Mouse (Mus musculus): Measurements from ENCODE around the gene Shroom3. TPM values are rescaled to one million over a fixed set of nuclear protein-coding genes. Genes with fewer than 3 reads are reported as not detected.

The Shroom3 gene
- polyA plus RNA-seq, 1 experiment from 2014 or later, result 12.9 TPM

- Histone ChIP-seq H3K4me3 (ENCODE audit: low read depth, low read length) (no peak overlapping the region), H3K4me2 (ENCODE audit: low read length) (no peak overlapping the region), H3K9me3 (ENCODE audit: control insufficient read depth, low read length) (no peaks in the 10 kb centered on the region; the same call in 1 of the 2 replicates), H3K9ac (ENCODE audit: low read length) (no peak overlapping the region), H3K4me1 (replicated peaks; ENCODE audit: control insufficient read depth, insufficient read depth, low read length) (peaks cover 4% of the 10 kb centered on the region; the same call in 1 of the 2 replicates), H3K27me3 (replicated peaks; ENCODE audit: control insufficient read depth, insufficient read depth, low read length) (no peaks in the 10 kb centered on the region), H3K36me3 (ENCODE audit: control insufficient read depth, insufficient read depth, low read length) (no peaks in the 10 kb centered on the region), H3K27ac (ENCODE audit: low read depth) (no peak overlapping the region)
- no peak for DNase-seq (ENCODE audit: low spot score)
- no peak for ATAC-seq (replicated peaks; ENCODE audit: low FRiP score, low TSS enrichment, low read depth)
- 84% methylated on average over 7 of the region's 7 CpGs for WGBS
Observed at GRCm38 (mm10) chr5:92755241-92755775, 72.1 kb downstream of the Shroom3 start.

DNA sequence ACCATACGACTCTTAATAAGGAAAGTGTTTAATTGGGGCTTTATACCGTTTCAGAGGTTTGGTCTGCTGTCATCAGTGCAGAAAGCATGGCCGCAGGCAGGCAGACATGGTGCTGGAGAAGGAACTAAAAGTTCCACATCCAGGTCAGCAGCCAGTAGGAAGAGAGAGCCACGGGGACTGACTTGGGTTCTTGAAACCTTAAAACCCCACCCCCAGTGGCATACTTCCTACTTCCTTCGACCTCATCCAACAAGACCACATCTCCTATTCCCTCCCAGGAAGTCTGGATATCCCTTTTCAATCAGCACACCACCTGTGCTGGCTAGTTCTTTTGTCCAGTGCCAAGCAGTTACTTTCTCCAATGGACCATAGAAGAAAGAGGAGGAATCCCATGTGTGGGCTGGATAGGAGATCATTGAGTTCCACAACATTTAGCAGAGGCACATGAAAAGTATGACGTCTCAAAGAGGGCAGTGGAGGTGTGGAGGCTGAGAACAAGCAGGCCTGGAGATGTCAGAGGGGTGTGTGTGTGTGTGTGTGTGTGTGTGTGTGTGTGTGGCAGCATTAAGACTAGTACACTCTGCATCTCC, 76.0 kb downstream of the Shroom3 start:
- 77% methylated on average over 6 of the region's 6 CpGs for WGBS
- H3K27ac ChIP-seq (ENCODE audit: low read depth), result no peak overlapping the region
- no peaks in the 10 kb centered on the region for H3K36me3 ChIP-seq (ENCODE audit: control insufficient read depth, insufficient read depth, low read length)
- DNase-seq (ENCODE audit: low spot score) (no peak), ATAC-seq (replicated peaks; ENCODE audit: low FRiP score, low TSS enrichment, low read depth) (no peak)
- no peaks in the 10 kb centered on the region for H3K27me3 ChIP-seq (replicated peaks; ENCODE audit: control insufficient read depth, insufficient read depth, low read length)
- H3K4me3 ChIP-seq (ENCODE audit: low read depth, low read length), result no peak overlapping the region
- peaks cover 15% of the 10 kb centered on the region for H3K4me1 ChIP-seq (replicated peaks; ENCODE audit: control insufficient read depth, insufficient read depth, low read length)
- no peak overlapping the region for H3K4me2 ChIP-seq (ENCODE audit: low read length)
- no peak overlapping the region for H3K9ac ChIP-seq (ENCODE audit: low read length)
- H3K9me3 ChIP-seq (ENCODE audit: control insufficient read depth, low read length), result no peaks in the 10 kb centered on the region

GRCm38 (mm10) chr5:92760542-92760941, 77.3 kb downstream of the Shroom3 start:
- peaks cover 15% of the 10 kb centered on the region for H3K4me1 ChIP-seq (replicated peaks; ENCODE audit: control insufficient read depth, insufficient read depth, low read length)
- no peak for DNase-seq (ENCODE audit: low spot score)
- H3K9me3 ChIP-seq (ENCODE audit: control insufficient read depth, low read length), result no peaks in the 10 kb centered on the region
- no peaks in the 10 kb centered on the region for H3K27me3 ChIP-seq (replicated peaks; ENCODE audit: control insufficient read depth, insufficient read depth, low read length)
- H3K27ac ChIP-seq (ENCODE audit: low read depth), result no peak overlapping the region
- H3K4me3 ChIP-seq (ENCODE audit: low read depth, low read length), result no peak overlapping the region
- ATAC-seq (replicated peaks; ENCODE audit: low FRiP score, low TSS enrichment, low read depth), result no peak
- 84% methylated on average over 7 of the region's 7 CpGs for WGBS
- no peak overlapping the region for H3K4me2 ChIP-seq (ENCODE audit: low read length)
- no peak overlapping the region for H3K9ac ChIP-seq (ENCODE audit: low read length)
- no peaks in the 10 kb centered on the region for H3K36me3 ChIP-seq (ENCODE audit: control insufficient read depth, insufficient read depth, low read length)

DNA sequence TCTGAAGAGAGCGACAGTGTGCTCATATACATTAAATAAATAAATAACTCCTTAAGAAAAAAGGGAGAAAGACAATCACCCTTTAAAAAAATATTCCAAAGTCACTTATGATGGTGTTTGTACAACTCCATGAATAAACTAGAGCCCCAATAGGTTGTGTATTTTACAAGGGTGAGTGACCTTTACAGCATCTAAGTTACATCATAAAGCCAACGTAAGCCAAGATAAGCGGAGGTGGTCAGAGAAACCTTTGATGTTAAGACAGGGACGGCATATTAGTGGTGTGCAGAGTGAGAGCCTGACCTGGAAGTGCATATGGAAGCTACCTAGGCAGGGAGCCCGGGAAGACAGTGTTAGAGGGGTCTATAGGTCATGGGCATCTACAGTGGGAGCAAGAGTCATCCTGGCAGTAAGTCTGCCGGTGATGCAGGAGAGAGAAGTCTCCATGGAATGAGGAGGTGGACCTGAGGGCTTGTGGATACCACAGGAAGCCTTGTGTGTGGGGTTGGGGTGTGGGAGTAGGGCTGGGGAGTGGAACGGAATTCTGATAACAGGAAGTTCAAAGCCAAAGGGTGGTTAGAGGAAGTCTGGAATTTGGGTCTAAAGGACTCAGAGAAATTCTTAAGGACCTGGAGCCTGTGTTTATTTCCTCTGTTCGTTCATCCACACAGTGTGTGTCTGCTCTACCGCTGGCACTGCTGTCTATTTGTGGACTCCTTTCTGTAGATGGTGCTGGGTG, 78.5 kb downstream of the Shroom3 start:
- 63% methylated on average over 9 of the region's 9 CpGs for WGBS
- ATAC-seq (replicated peaks; ENCODE audit: low FRiP score, low TSS enrichment, low read depth), result no peak
- H3K27ac ChIP-seq (ENCODE audit: low read depth), result no peak overlapping the region

DNA sequence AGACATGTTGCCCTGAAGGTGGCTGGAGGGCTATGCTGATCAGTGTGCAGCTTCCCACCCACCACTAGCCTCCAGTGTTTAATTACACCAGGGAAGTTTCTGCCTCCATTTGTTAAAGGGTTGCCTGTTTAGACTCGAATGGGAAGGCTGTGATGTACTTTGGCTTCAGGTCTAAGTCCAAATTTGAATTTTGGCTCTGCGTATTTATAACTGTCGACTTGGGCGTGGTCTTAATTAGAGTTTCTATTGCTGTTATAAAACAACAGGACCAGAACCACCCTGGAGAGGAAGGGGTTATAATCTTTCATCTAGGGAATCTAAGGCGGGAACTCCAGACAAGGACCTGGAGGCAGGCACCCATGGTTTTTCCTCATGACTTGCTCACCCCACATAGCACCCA, 79.2 kb downstream of the Shroom3 start:
- no peaks in the 10 kb centered on the region for H3K9me3 ChIP-seq (ENCODE audit: control insufficient read depth, low read length)
- no peaks in the 10 kb centered on the region for H3K36me3 ChIP-seq (ENCODE audit: control insufficient read depth, insufficient read depth, low read length)
- peaks cover 17% of the 10 kb centered on the region for H3K4me1 ChIP-seq (replicated peaks; ENCODE audit: control insufficient read depth, insufficient read depth, low read length)
- ATAC-seq (replicated peaks; ENCODE audit: low FRiP score, low TSS enrichment, low read depth) (no peak), DNase-seq (ENCODE audit: low spot score) (no peak)
- no peak overlapping the region for H3K4me3 ChIP-seq (ENCODE audit: low read depth, low read length)
- H3K27ac ChIP-seq (ENCODE audit: low read depth), result peak overlapping the region; percentile 47; the same call in 1 of the 2 replicates
- WGBS, result 77% methylated on average over 5 of the region's 5 CpGs
- no peak overlapping the region for H3K9ac ChIP-seq (ENCODE audit: low read length)
- H3K27me3 ChIP-seq (replicated peaks; ENCODE audit: control insufficient read depth, insufficient read depth, low read length), result no peaks in the 10 kb centered on the region
- no peak overlapping the region for H3K4me2 ChIP-seq (ENCODE audit: low read length)

More for the DNA sequence above, 78.5 kb downstream of the Shroom3 start:
- no peaks in the 10 kb centered on the region for H3K9me3 ChIP-seq (ENCODE audit: control insufficient read depth, low read length)
- H3K36me3 ChIP-seq (ENCODE audit: control insufficient read depth, insufficient read depth, low read length), result no peaks in the 10 kb centered on the region
- H3K4me2 ChIP-seq (ENCODE audit: low read length), result no peak overlapping the region
- DNase-seq (ENCODE audit: low spot score), result no peak
- H3K27me3 ChIP-seq (replicated peaks; ENCODE audit: control insufficient read depth, insufficient read depth, low read length), result no peaks in the 10 kb centered on the region
- no peak overlapping the region for H3K9ac ChIP-seq (ENCODE audit: low read length)
- no peak overlapping the region for H3K4me3 ChIP-seq (ENCODE audit: low read depth, low read length)
- H3K4me1 ChIP-seq (replicated peaks; ENCODE audit: control insufficient read depth, insufficient read depth, low read length), result peaks cover 15% of the 10 kb centered on the region

- H3K9ac ChIP-seq (ENCODE audit: low read length), result no peak overlapping the region
- no peak overlapping the region for H3K4me3 ChIP-seq (ENCODE audit: low read depth, low read length)
- H3K4me1 ChIP-seq (replicated peaks; ENCODE audit: control insufficient read depth, insufficient read depth, low read length), result peaks cover 22% of the 10 kb centered on the region
- DNase-seq (ENCODE audit: low spot score), result no peak
- H3K4me2 ChIP-seq (ENCODE audit: low read length), result no peak overlapping the region
- peak; percentile 86 for ATAC-seq (replicated peaks; ENCODE audit: low FRiP score, low TSS enrichment, low read depth)
- 7% methylated on average over 4 of the region's 4 CpGs for WGBS
- H3K36me3 ChIP-seq (ENCODE audit: control insufficient read depth, insufficient read depth, low read length), result no peaks in the 10 kb centered on the region
- H3K27ac ChIP-seq (ENCODE audit: low read depth), result peak overlapping the region; percentile 47; the same call in 1 of the 2 replicates
- no peaks in the 10 kb centered on the region for H3K27me3 ChIP-seq (replicated peaks; ENCODE audit: control insufficient read depth, insufficient read depth, low read length)
- no peaks in the 10 kb centered on the region for H3K9me3 ChIP-seq (ENCODE audit: control insufficient read depth, low read length)
Observed at GRCm38 (mm10) chr5:92763546-92763952, 80.3 kb downstream of the Shroom3 start.

- DNase-seq (ENCODE audit: low spot score) (no peak), ATAC-seq (replicated peaks; ENCODE audit: low FRiP score, low TSS enrichment, low read depth) (no peak)
- Histone ChIP-seq H3K36me3 (ENCODE audit: control insufficient read depth, insufficient read depth, low read length) (no peaks in the 10 kb centered on the region), H3K9ac (ENCODE audit: low read length) (no peak overlapping the region), H3K27me3 (replicated peaks; ENCODE audit: control insufficient read depth, insufficient read depth, low read length) (no peaks in the 10 kb centered on the region), H3K4me3 (ENCODE audit: low read depth, low read length) (no peak overlapping the region), H3K9me3 (ENCODE audit: control insufficient read depth, low read length) (no peaks in the 10 kb centered on the region), H3K4me2 (ENCODE audit: low read length) (no peak overlapping the region), H3K27ac (ENCODE audit: low read depth) (no peak overlapping the region), H3K4me1 (replicated peaks; ENCODE audit: control insufficient read depth, insufficient read depth, low read length) (peaks cover 22% of the 10 kb centered on the region)
- WGBS, result 44% methylated on average over 4 of the region's 4 CpGs
Observed at GRCm38 (mm10) chr5:92766301-92766700, 83.1 kb downstream of the Shroom3 start.

DNA sequence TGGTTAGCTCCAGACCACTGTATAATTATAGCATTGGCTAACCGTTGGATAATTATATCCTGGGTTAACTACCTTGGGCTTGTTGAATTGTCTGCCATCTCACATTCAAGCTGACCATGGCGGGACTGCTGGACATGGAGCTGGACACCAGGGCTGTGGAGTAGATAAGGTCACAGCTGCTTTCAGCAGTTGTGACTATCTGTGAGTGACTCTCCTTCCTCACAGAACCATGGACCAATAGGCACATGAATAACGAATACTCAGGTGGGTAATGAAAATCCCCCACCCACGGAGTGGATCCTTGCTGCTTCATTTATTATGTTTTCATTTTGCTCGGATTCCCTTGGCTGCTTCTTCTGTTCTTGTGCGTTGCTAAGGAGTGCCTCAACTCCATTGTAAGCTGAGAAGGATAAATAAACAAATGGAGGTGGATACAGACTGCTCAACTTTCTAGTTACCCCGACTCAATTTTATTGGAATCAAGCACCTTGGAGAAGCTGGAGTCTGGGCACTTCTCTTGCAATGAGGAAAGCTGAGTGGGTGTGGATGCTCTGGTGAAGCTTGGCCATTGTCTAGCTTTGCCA, 84.1 kb downstream of the Shroom3 start:
- H3K27ac ChIP-seq (ENCODE audit: low read depth), result no peak overlapping the region
- no peak for ATAC-seq (replicated peaks; ENCODE audit: low FRiP score, low TSS enrichment, low read depth)
- no peaks in the 10 kb centered on the region for H3K9me3 ChIP-seq (ENCODE audit: control insufficient read depth, low read length)
- WGBS, result 45% methylated on average over 7 of the region's 7 CpGs
- no peaks in the 10 kb centered on the region for H3K36me3 ChIP-seq (ENCODE audit: control insufficient read depth, insufficient read depth, low read length)
- H3K4me1 ChIP-seq (replicated peaks; ENCODE audit: control insufficient read depth, insufficient read depth, low read length), result peaks cover 15% of the 10 kb centered on the region
- no peak overlapping the region for H3K4me2 ChIP-seq (ENCODE audit: low read length)
- no peaks in the 10 kb centered on the region for H3K27me3 ChIP-seq (replicated peaks; ENCODE audit: control insufficient read depth, insufficient read depth, low read length)
- no peak overlapping the region for H3K4me3 ChIP-seq (ENCODE audit: low read depth, low read length)
- H3K9ac ChIP-seq (ENCODE audit: low read length), result no peak overlapping the region
- no peak for DNase-seq (ENCODE audit: low spot score)

All from intestine, embryonic 14.5 days (tissue).